Mouse (Mus musculus): ENCODE results near the gene Zfp420.

Gene Zfp420

GRCm38 (mm10) chr7:29880916-29881315, 21.1 kb downstream of the Zfp420 start:
- in situ Hi-C loops (cut with MboI; ENCODE audit: low pct_unique_long_range_greater_than_20kb in 1 of 2, low sequenced_read_pairs in 2 of 2, unreplicated experiment in 1 of 2), result no loop called here

DNA sequence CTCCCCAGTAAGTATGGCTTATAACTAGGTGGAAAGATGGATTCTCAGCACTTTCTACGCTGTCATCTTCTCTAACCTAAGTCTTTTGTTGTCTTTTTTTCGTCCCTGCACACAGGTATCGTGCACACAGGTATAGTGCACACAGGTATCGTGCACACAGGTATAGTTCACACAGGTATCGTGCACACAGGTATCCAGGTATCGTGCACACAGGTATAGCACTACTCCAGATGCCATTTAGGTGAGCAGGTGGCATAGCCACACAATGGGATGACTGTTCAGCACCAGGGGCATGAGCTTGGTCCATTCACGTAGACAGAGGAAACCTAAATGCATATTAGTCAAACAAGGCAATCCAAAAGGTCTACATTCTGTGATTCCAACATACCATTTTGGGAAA, 30.7 kb downstream of the Zfp420 start:
- in situ Hi-C loops (cut with MboI; ENCODE audit: low pct_unique_long_range_greater_than_20kb in 1 of 2, low sequenced_read_pairs in 2 of 2, unreplicated experiment in 1 of 2), result no loop called here

DNA sequence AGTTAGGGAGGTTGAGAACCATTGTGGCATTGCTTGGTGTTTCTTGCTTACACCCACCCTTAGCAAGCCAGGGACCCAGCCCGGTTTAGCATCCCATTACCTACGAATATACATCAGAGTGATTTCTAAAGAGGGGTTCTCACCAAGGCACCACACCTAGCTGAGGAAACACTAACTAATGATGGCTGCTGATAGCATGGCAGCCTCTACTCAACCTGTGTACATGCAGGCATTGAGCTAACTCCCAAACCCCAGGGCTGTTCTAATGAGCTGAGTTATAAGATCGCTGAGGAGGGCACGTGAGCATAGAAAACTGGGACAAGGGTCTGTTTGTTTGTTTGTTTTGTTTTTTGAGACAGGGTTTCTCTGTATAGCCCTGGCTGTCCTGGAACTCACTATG, 33.0 kb downstream of the Zfp420 start:
- in situ Hi-C loops (cut with MboI; ENCODE audit: low pct_unique_long_range_greater_than_20kb in 1 of 2, low sequenced_read_pairs in 2 of 2, unreplicated experiment in 1 of 2), result no loop called here

DNA sequence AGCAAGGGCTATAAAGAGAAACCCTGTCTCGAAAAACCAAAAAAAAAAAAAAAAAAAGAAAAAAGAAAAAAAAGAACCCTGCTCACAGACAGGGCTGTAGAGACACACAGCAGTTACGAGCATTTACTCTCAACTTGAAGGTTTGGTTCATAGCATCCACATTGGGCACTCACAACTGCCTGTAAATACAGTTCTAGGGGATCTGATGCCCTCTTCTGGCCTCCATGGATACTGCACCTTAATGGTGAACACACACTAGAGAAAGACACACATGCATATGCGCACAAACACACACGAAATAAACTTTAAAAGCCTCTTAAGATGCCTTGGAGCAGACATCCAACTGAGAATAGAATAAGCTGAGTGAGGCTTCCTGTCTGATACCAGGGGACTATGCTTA, 38.6 kb downstream of the Zfp420 start:
- in situ Hi-C loops (cut with MboI; ENCODE audit: low pct_unique_long_range_greater_than_20kb in 1 of 2, low sequenced_read_pairs in 2 of 2, unreplicated experiment in 1 of 2), result no loop called here

DNA sequence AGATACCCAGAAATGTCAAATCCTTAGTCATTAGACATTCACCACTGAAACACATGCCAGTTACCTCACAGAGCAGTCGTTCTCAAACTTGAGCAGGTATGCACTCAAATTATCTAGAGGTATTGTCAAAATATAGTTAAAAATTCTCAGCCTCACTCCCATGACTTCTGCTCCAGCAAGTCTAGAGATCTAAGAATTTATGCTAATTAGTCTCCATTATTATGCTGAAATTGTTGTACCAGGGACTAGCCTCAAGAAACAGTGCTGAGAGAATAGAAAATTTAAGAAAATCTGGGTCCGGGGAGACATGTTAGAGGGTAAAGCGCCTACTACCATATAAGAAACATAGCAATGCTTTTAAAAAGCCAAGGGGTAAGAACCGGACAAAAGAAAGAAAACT, 44.3 kb downstream of the Zfp420 start:
- in situ Hi-C loops (cut with MboI; ENCODE audit: low pct_unique_long_range_greater_than_20kb in 1 of 2, low sequenced_read_pairs in 2 of 2, unreplicated experiment in 1 of 2), result no loop called here

GRCm38 (mm10) chr7:29905966-29906681, 46.3 kb downstream of the Zfp420 start, which contains the start of gene Zfp27:
Gene Zfp27, minus strand, starts transcription at chr7:29906572.
- in situ Hi-C loops (cut with MboI; ENCODE audit: low pct_unique_long_range_greater_than_20kb in 1 of 2, low sequenced_read_pairs in 2 of 2, unreplicated experiment in 1 of 2), result no loop called here

- in situ Hi-C loops (cut with MboI; ENCODE audit: low pct_unique_long_range_greater_than_20kb in 1 of 2, low sequenced_read_pairs in 2 of 2, unreplicated experiment in 1 of 2), result no loop called here
Measured at GRCm38 (mm10) chr7:29906682-29907058, 46.9 kb downstream of the Zfp420 start.

GRCm38 (mm10) chr7:29907206-29907605, 47.4 kb downstream of the Zfp420 start:
- in situ Hi-C loops (cut with MboI; ENCODE audit: low pct_unique_long_range_greater_than_20kb in 1 of 2, low sequenced_read_pairs in 2 of 2, unreplicated experiment in 1 of 2), result no loop called here

DNA sequence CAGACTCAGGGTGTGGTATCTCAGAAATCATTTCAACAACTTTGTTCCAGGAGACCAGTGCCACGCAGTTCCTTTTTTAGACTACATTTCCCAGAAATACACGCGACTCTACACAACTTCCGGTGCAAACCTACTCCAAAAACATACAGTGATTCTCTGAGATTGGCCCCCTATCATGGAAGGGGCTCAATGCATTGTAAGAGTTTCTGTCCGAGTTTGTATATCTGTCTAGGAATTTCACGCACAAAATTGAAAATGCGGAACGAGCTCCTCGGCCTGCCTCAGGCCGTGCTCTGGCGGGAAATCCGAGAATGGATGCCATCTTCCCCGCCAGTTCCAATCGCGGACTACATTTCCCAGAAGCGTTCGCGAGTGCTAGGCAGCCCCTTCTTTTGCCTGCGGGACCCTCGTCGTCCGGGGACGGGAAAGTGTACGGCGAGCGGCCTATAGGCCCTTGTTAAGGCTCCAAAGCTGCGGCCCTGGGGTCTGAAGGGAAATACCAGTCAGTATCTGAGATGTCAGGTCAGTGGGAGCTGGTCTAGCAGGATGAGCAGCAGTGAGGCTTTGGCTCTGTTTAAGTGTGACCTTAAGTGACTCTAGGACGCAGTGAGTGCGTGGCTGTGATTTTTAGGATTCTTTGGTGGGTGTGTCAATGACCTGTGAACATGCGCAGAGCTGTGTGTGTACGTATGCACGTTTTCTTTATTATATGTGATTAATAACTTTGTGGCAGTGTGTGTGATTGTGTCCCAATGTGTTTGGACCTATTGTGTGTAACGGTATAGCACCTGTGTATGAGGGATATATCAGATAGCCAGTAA, 48.6 kb downstream of the Zfp420 start, which contains the start of gene Zfp383:
Zfp383 (plus strand) TSS at position 94 of the 821 bp plus-strand sequence.
- in situ Hi-C loops (cut with MboI; ENCODE audit: low pct_unique_long_range_greater_than_20kb in 1 of 2, low sequenced_read_pairs in 2 of 2, unreplicated experiment in 1 of 2), result no loop called here

GRCm38 (mm10) chr7:29910252-29910651, 50.5 kb downstream of the Zfp420 start:
- in situ Hi-C loops (cut with MboI; ENCODE audit: low pct_unique_long_range_greater_than_20kb in 1 of 2, low sequenced_read_pairs in 2 of 2, unreplicated experiment in 1 of 2), result no loop called here

DNA sequence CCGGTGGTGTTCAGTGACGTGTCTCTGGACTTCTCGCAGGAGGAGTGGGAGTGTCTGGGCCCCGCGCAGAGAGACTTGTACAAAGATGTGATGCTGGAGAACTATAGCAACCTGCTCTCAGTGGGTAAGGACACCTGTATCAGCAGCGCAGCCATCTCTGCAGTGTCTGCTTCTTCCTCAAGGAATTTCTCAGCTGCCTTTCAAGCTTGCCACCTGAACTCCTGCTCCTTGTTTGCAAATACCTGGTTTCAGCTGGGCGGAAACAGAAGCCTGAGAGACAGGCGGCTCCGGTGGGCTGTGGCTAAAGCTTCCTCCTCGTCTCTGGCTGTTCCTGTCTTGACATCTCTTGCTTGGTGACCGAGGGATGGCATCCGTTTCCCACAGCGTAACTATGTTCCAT, 52.4 kb downstream of the Zfp420 start:
- in situ Hi-C loops (cut with MboI; ENCODE audit: low pct_unique_long_range_greater_than_20kb in 1 of 2, low sequenced_read_pairs in 2 of 2, unreplicated experiment in 1 of 2), result no loop called here

GRCm38 (mm10) chr7:29917371-29918061, 57.7 kb downstream of the Zfp420 start:
- in situ Hi-C loops (cut with MboI; ENCODE audit: low pct_unique_long_range_greater_than_20kb in 1 of 2, low sequenced_read_pairs in 2 of 2, unreplicated experiment in 1 of 2), result no loop called here

DNA sequence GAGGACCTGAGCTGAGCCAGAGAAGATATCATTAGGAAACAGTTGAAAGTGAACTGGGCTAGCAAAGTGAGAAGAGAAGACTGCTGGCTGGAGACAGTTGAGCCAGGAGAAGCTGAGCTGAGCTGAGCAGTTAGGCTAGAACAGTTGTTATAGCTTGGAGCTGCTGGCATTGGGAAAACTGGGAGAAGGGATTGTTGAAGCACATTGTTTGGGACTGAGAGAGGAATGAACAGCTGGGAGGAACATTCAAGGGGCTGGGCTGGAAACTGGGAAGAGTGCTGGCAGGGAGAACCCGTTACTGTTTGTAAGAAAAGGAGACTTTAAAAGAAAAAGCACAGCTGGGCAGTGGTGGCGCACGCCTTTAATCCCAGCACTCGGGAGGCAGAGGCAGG, 58.3 kb downstream of the Zfp420 start:
- in situ Hi-C loops (cut with MboI; ENCODE audit: low pct_unique_long_range_greater_than_20kb in 1 of 2, low sequenced_read_pairs in 2 of 2, unreplicated experiment in 1 of 2), result no loop called here

- in situ Hi-C loops (cut with MboI; ENCODE audit: low pct_unique_long_range_greater_than_20kb in 1 of 2, low sequenced_read_pairs in 2 of 2, unreplicated experiment in 1 of 2), result no loop called here
Measured at GRCm38 (mm10) chr7:29921439-29922093, 61.8 kb downstream of the Zfp420 start.

- in situ Hi-C loops (cut with MboI; ENCODE audit: low pct_unique_long_range_greater_than_20kb in 1 of 2, low sequenced_read_pairs in 2 of 2, unreplicated experiment in 1 of 2), result no loop called here
Measured at GRCm38 (mm10) chr7:29922780-29923179, 63.0 kb downstream of the Zfp420 start.

Measured in mouse embryonic stem cell (cell line).